Mouse (Mus musculus) CH12F3 (cell line): ENCODE data around the gene Hmgcl.

ENCODE experiments used
- in situ Hi-C: fragments of 300-500 bp; cut with MboI; formaldehyde crosslinking; loops from 2 replicates; pipeline ENCODE4 v1.14.3; 2020; ENCODE audit warnings: low sequenced_read_pairs

Hmgcl gene

DNA sequence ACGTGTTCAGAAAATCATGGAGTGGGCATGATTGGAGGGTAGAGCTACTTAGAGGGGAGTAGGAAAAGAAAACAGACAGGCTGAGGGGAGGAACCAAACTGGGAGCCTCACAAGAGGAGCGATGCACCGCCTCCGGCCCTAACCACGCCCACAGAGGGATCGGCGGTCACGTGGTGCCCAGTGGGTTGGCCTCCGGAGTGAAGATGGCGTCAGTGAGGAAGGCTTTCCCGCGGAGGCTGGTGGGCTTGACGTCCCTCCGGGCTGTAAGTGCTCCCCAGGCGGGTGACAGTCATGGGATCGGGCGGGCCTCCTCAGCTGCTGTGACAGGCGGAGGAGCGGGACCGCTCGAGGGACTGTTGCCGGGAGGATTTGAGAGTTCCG is at the start of gene Hmgcl:
Hmgcl (plus strand) TSS at position 171 of the 381 bp plus-strand sequence.
- in situ Hi-C loops, result no loop called here

DNA sequence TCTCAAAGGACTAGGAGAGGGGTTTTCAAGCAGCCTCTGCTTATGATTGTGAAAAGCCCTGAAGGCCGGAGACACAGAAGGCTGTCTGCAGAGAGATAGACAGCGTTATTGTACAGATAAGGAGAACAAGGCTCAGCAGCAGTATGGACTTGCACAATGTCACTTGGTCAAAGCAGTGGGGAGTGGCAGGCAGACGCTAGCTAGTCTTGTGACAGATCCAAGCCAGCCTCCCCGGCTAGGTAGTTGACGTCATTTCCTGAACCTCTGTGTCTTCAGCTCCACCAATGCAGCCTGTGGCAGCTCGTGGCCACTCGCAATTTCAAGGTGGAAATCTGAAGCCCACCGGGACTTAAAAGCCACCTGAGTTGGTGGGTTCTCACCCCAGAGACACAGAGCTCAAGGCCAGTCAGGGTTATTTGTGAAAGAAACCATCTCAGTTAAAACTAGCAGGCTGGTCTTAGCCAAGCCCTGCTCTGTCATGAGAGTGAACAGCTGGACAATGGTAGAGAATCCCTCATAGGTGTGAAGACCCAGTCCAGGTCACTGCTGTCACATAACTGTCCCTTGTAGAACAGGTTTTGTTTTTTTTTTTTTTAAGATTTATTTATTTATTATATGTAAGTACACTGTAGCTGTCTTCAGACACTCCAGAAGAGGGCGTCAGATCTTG is 47.7 kb upstream of the Hmgcl start:
- in situ Hi-C loops, result no loop called here

DNA sequence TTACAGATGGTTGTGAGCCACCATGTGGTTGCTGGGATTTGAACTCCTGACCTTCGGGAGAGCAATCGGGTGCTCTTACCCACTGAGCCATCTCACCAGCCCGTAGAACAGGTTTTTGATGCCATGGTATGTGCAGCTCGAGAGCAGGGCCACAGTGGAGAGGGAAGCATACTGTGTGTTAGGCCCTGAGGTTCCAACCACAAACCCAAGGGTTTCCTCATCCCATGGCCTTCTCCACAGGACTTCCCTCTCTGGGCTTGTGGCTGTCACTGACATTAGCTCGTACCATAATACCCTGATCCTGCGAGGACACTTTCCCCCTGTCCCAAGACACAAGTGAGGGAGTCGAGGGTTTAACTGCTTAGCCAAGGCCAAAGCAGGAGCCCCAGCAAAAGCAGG is 47.2 kb upstream of the Hmgcl start:
- in situ Hi-C loops, result no loop called here

DNA sequence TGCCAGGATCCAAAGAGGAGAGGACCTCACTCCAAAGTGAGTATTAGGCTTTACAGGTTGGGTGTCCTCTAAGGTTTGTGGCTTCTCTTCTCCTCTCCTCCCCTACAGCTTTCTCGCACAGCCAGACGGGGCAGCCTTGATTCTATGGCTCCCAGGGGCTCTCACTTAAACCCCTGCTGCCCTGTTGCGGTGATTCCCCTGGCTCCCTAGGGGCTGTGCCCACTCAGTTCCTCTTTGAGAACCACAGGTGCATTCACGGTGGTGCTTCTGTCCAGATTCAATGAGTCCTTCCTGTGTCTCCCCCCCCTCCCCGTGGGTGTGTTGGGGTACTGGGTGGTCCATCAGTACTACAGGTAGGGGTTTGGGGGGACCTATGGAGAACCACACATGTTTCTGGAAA is 46.2 kb upstream of the Hmgcl start:
- in situ Hi-C loops, result no loop called here

DNA sequence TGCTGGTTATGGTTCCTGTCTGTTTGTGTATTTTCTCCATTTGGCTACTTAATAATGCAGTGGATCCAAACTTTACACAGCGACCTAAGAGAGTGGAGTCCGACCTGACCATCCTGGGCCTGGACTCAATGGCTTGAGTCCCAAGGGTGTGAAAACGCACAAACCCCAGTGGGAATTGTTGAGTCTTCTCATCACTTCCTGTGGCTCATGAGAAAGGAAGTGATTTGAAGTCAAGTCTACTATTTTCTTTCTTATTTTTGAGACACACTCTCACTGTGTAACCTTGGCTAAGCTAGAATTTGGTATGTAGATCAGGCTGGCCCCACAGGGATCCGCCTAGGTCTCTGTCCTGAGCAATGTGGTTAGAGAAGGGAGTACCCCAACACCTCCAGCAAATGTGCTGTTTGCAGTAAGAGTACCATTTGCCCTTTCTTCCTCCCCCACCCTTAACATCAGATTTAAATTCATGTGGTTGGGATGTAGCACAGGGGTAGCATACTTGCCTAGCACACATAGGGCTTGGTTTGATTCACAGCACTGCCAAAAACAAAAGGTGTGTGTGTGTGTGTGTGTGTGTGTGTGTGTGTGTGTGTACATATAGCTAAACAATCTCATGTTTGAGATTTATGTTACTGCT is 43.5 kb upstream of the Hmgcl start:
- in situ Hi-C loops, result no loop called here

DNA sequence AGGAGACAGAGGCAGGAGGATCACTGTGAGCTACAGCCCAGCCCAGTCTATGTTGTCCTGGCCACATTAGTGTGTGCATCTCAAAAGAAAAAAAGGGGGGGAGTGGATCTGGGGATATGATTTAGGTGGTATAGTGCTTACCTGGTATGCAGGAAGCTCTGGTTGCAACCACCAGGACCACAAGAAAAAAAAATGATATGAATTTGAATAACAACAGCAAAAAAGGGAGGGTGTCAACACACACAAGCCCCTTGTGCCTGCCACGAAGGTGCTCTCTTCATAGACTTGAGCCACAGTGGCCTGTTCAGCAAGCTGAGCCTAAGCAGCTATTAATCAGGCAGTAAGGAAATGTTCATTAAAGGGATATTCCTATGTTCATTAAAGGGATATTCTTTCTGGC is 41.4 kb upstream of the Hmgcl start:
- in situ Hi-C loops, result no loop called here

DNA sequence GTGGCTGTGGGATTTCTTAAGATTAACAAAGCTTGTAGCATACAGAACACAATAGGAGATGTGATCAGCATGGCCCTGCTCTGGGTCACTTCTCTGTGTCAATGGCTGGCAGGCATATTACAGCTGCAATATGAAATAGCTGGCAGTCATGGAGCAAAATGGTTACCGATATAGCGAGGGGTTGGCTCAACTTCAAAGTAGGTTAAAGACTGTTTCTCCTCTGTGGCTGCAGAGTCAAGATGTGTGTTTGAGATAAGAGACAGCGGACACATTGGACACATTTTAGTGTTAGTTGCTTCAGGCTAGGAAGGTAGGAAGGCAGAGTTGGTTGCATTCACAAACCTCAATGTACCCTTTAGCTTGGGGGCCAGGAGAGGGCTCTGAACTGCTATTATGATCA is 39.6 kb upstream of the Hmgcl start:
- in situ Hi-C loops, result no loop called here

DNA sequence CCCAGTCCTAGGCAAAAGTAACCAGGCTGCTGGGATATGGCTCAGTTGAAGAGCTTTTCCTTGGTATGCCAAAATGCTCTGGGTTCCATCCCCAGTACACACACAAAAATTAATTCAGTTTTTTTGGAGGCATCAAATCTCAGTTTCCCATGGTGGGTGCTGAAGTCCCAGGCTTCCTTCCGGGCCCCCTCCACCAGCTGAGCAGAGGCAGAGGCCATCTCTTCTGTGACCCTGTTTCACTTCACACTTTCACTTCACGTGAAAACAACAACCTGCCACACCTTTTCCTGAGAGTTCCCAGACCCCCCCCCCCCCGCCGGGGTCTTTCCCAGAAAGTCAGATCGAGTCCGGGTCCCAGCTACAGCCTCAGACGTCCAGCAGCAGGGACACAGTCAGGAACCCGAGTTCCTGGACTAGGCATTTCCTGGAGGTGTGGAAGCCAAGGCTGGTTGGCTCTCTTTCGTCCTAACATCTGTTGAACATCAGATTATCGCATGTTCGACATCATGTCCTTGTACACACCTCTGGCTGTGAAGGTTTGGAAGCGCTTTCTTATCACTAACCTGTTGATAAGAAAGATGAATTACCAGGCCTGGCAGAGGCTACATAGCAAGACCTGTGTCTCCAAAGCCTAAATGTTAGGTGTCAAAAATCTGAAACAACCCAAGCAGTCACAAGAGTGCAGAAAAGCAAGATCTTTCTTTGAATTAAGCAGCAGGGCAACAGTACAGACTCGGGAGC is 36.8 kb upstream of the Hmgcl start:
- in situ Hi-C loops, result no loop called here

DNA sequence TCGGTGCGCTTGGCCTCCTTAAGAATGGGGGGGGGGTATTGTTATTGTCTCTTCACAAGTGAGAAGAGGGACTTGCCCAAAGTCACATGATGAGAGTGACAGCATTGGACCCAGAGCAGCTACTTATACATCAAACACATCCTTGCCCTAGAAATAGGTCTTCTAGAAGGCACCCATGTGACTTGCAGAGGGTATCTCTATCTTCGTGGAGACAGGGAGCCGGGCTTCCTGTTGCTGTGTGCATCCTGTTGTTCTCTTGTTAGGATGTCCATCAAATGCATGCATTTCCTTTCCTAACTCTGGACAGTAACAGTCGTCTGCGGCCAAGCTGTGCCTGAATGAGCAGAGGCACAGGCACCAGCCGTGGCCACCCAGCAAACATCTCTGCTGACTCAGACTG is 34.7 kb upstream of the Hmgcl start:
- in situ Hi-C loops, result no loop called here

DNA sequence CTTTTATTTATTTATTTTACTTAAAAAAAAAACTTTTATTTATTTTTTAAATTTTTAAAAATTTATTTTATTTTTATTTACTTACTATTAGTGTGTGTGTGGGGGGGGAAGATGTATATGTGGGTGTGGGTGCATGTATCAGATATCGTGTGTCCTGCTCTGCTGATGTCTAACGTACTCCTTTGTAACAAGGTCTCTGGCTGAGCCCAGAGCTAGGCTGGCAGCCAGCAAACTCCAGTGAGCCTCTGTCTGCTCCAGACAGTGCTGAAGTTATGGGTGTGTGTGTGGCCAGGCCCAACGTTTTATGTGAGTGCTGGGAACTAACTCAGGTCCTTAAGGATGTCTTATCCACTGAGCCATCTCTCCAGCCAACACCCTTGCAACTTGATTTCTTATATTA is 34.1 kb upstream of the Hmgcl start:
- in situ Hi-C loops, result no loop called here

DNA sequence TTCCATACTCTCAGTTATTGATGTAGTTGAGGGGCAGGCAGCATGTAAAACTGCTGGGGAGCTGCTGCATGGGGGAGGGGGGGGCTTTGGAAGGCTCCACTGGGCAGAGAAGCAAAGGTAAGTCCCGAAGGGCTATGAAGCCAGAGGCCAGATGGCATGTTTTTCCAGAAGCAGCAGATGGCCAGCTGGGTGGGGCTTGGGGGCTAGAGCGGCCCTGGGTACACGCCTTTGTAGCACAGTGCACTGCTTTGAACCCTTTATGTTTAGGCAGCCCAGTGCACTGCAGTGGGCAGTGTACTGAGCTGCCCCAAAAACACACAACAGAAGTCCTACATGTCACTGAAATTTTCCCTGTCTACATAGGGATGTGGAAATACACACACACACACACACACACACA is 33.4 kb upstream of the Hmgcl start:
- in situ Hi-C loops, result no loop called here

DNA sequence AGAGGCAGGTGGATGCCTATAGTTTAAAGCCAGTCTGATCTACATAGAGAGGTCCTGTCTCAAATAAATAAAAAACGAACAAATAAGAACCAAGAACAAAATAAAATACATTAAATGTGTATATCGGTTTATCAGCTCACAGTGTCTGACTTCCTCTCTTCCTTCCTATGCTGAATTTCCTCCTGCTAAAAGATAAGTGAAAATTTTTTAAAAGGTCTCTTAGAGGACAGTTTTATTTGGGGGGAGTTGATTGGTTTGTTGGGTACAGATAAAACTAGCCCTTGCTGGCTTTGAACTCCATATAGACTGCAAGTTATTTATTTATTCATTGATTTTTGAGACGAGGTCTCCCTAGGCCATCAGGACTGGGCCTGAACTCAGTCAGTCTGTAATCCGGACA is 32.8 kb upstream of the Hmgcl start:
- in situ Hi-C loops, result no loop called here

DNA sequence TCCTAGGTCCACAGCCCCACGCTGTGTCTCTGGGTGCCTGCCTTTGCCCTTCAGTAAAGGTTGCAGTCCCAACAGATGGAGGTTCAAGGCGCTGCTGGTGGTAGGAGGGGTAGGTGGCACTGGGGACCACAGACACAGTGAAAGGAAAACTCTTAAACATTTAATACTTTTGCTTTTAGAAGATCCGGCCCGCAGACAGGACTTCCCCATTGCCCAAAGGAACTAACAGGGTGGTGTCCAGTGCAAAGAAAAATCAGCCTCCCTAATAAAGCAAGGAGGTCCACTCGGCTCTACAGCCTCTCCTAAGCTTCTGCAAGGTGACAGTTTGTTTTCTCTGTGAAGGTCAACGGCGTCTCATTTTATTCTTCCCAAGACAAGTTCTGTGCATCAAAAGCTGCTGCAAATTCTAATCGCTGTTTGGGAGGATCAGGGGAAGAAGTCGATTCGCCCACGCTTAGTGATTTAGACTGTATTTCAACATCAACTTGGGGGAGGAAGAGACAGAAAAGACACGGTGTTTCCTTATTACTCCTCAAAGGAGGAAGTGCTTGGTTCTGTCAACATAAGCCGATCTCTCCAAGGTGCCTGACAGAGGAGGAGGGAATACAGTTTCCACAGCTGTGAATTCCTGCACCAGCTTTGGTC is 27.5 kb upstream of the Hmgcl start:
- in situ Hi-C loops, result loop anchor here (5.0 kb wide), 1 partner anchor 36 kb away; no protein-coding TSS in a partner anchor

DNA sequence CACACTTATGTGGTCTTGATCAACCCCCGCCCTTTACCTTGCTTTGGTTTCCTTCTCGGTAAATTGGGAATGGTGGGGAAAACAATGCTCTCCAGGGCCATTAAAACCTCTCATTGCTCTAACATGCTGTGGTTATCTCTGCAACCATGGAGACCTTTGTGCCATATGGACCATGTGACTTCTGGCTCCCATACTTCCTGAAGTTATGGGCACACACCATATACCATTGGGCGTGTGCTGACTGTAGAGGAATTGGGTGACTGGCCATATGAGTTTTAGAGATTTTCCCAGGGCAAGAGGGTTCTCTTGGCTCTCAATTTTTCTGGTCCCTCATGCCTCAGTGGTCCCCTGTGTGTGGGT is 27.0 kb upstream of the Hmgcl start:
- in situ Hi-C loops, result loop anchor here (5.0 kb wide), 1 partner anchor 37 kb away; no protein-coding TSS in a partner anchor

DNA sequence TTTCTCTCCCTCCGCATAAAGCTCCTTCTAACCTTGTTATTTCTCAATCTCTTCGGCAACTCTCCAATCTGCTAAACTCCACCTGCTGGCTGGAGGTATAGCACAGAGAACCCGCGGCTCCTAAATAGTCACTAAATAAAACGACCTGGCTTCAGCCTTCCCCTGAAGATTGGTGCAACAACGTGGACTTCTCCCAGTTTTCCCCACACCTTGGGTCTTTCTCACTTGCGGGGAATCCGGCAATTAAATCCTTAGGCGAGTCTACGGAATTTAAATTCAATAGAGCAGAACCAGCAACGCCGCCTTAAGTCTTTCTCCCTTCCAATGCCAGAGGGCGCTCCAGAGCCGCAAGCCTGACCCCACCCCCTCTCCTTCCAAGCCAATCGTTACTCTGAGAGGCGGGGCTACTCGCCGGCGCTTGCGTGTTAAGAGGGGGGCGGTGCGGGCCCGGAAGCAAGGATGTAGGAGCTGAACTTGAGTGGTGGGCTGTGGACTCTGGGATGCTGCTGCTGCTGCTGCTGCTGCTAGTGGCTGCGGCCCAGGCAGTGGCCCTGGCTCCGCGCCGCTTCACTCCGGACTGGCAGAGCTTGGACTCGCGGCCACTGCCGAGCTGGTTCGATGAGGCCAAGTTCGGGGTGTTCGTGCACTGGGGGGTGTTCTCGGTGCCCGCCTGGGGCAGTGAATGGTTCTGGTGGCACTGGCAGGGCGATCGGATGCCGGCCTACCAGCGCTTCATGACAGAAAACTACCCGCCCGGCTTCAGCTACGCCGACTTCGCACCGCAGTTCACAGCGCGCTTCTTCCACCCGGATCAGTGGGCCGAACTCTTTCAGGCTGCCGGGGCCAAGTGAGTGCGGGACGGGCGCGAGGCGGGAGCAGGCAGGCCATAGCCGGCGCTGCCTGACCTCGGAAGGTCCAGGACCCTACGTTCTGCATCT is 25.7 kb upstream of the Hmgcl start, which contains the start of gene Fuca1:
Fuca1 (plus strand) TSS at position 432 of the 938 bp plus-strand sequence.
- in situ Hi-C loops, result no loop called here

DNA sequence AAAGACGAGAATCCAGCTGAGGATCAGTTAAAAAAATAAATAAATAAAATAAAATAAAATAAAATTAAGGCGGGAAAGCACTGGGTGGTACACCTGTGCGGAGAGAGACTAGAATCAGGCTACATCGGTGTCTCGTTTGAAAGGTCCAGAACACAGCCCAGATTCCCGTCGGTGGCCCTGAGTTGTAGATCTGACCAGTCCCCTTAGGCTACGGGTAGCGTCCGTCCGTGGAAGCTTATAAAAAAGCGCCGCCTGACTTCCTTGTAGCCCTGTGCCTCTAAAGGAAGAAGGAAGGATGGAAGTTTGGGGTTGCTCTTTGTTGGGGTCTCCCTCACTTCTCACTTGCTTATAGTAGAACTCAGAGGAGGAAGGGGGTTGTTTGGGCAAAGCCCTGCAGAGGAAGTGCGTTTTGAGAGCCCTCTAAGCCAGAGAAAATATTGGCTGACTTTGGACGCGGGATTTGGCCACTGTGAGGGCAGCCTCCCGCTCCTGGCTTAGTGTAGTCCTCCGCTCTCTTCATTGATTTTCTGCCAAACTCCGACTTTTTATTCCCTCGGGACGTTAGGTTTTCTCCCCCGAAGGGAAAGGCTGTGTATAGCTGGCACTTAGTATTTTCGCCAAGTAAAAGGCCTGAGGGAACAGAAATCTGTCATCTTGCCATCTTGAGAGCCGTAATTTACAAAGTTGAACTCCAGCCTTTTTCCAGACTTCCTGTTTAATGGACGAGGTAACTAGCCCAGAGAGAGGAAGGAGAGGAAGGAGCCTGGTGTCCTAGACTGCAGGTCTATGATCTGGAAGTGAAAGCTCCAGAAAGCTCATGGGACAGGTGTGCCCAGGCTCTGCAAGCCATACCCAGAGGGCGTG is 24.8 kb upstream of the Hmgcl start:
- in situ Hi-C loops, result no loop called here

DNA sequence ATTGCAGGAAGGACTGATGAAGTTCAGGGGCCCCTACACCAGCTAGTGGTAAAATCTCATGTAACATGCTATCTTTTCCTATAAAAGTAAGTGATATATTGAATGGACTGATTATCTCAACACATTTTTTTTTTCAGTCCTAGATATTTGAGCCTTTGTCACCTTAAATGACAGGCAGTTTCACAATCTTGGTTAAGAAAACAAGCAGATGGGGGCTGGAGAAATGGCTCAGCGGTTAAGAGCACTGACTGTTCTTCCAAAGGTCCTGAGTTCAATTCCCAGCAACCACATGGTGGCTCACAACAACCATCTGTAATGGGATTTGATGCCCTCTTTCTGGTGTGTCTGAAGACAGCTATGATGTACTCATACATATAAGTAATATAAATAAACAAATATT is 24.1 kb upstream of the Hmgcl start:
- in situ Hi-C loops, result no loop called here

DNA sequence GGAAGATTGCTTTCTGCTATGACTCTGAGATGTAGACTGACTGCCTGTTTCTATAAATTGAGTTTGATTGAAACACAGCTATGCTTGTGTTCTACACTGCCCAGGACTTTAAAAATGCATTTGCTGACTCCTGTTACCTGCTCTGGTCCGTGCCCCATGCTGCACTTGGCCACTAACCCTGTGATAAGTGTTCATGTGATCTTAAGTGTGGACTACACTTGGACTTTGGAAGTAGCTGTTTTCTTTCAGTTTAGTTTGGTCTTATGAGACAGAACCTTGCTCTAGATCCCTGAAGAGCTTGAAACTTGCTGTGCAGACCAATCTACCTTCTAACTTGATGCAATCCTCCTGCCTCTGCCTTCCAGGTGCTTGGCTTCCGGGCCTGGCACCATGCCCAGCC is 21.8 kb upstream of the Hmgcl start:
- in situ Hi-C loops, result no loop called here

DNA sequence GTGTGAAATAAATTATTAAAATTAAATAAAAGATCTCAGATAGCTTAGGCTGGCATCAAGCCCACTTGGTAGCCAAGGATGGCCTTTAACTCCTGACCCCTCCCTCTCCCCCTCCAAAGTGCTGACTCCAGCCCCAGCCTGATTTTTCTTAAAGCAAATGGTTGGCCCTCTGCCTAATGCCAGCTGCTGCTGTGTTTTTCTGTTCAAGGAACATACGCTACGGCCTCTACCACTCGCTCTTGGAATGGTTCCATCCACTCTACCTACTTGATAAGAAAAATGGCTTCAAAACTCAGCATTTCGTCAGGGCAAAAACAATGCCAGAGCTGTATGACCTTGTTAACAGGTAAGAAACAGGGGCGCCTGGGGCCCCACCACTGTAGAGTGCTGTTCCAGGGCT is 20.9 kb upstream of the Hmgcl start:
- in situ Hi-C loops, result no loop called here
